Mouse (Mus musculus): ENCODE measurements around the gene Fastkd3.

GRCm38 (mm10) chr13:68572966-68573913 is 8.8 kb upstream of the Fastkd3 start:
- TF ChIP-seq CTCF (conservative IDR thresholded peaks at IDR 0.05; ENCODE audit: low read length), result no peak
- TF ChIP-seq NANOG (IDR thresholded peaks at IDR 0.05; ENCODE audit: borderline replicate concordance, low read length), result peak; percentile 87
